Mouse (Mus musculus) MEL (cell line): ENCODE measurements around the gene Arih2. TPM values are rescaled to one million over a fixed set of nuclear protein-coding genes. Genes with fewer than 3 reads are reported as not detected.

Experiments
- DNase-seq: peaks from one replicate; pipeline ENCODE4 v3.0.0; 2011; ENCODE audit warnings: low read depth, low spot score
- H3K27ac ChIP-seq: 2 replicates; pipeline ENCODE4 v1.5.1; 2012; ENCODE audit warnings: low read depth, mild to moderate bottlenecking, control low read depth, low read length, moderate library complexity; ENCODE audit not compliant: control insufficient read depth
- H3K27me3 ChIP-seq, 2 experiments: fragments of 150-350 bp in 1 of 2; sonication (generic) in 1 of 2; 2 replicates each; pipeline ENCODE4 v1.6.1; 2012; ENCODE audit warnings: low read length in 2 of 2, mild to moderate bottlenecking in 2 of 2, improper control_type of control experiment in 1 of 2, moderate library complexity in 1 of 2; ENCODE audit not compliant: insufficient read depth in 2 of 2, control insufficient read depth in 1 of 2
- H3K36me3 ChIP-seq, 2 experiments: 2 replicates each; pipeline ENCODE4 v1.6.1; 2012 to 2014; ENCODE audit warnings: low read length in 2 of 2, improper control_type of control experiment in 1 of 2, inconsistent platforms in 1 of 2, mild to moderate bottlenecking in 1 of 2; ENCODE audit not compliant: insufficient read depth in 2 of 2, control insufficient read depth in 1 of 2
- H3K4me1 ChIP-seq, 2 experiments: fragments of 150-350 bp in 1 of 2; sonication (generic) in 1 of 2; 2 replicates each; pipeline ENCODE4 v1.6.1; 2012; ENCODE audit warnings: low read length in 2 of 2, improper control_type of control experiment in 1 of 2, mild to moderate bottlenecking in 1 of 2; ENCODE audit not compliant: insufficient read depth in 2 of 2, control insufficient read depth in 1 of 2
- H3K4me3 ChIP-seq, 2 experiments: fragments of 150-350 bp in 1 of 2; sonication (generic) in 1 of 2; 2 replicates each; pipeline ENCODE4 v1.5.1; 2012; ENCODE audit warnings: low read depth in 2 of 2, low read length in 2 of 2, mild to moderate bottlenecking in 2 of 2, moderate library complexity in 2 of 2, control low read depth in 1 of 2, improper control_type of control experiment in 1 of 2; ENCODE audit not compliant: control insufficient read depth in 1 of 2, insufficient read depth in 1 of 2
- H3K79me2 ChIP-seq: 2 replicates; pipeline ENCODE4 v1.6.1; 2012; ENCODE audit warnings: mild to moderate bottlenecking, low read length, moderate library complexity; ENCODE audit not compliant: control insufficient read depth, poor library complexity, insufficient read depth
- H3K9ac ChIP-seq: 2 replicates; pipeline ENCODE4 v1.6.1; 2012; ENCODE audit warnings: low read depth, mild to moderate bottlenecking, control low read depth, low read length, moderate library complexity; ENCODE audit not compliant: control insufficient read depth, poor library complexity, severe bottlenecking
- H3K9me3 ChIP-seq: fragments of 150-350 bp; sonication (generic); replicated peaks from 2 replicates; pipeline ENCODE4 v1.6.1; 2012; ENCODE audit warnings: mild to moderate bottlenecking, low read length, improper control_type of control experiment, moderate library complexity; ENCODE audit not compliant: insufficient read depth
- CHD1 ChIP-seq: IDR thresholded peaks from 2 replicates; pipeline ENCODE4 v1.6.1; 2012; ENCODE audit warnings: low read depth, mild to moderate bottlenecking, inconsistent platforms, low read length, improper control_type of control experiment
- CHD2 ChIP-seq: IDR thresholded peaks from 2 replicates; pipeline ENCODE4 v1.6.1; 2011; ENCODE audit warnings: low read length, improper control_type of control experiment
- E2F4 ChIP-seq: IDR thresholded peaks from 2 replicates; pipeline ENCODE4 v1.6.1; 2011; ENCODE audit warnings: low read depth, low read length, improper control_type of control experiment, borderline replicate concordance
- ELF1 ChIP-seq: IDR thresholded peaks from 2 replicates; pipeline ENCODE4 v1.6.1; 2014; ENCODE audit warnings: low read depth, mild to moderate bottlenecking, inconsistent platforms, low read length, improper control_type of control experiment, moderate library complexity
- EP300 ChIP-seq, 2 experiments: IDR thresholded peaks; 2 replicates each; pipeline ENCODE4 v1.6.1; 2011; ENCODE audit warnings: improper control_type of control experiment in 2 of 2, low read length in 2 of 2, low read depth in 1 of 2, mild to moderate bottlenecking in 1 of 2
- ETS1 ChIP-seq: IDR thresholded peaks from 2 replicates; pipeline ENCODE4 v1.6.1; 2012; ENCODE audit warnings: low read depth, mild to moderate bottlenecking, inconsistent platforms, low read length, improper control_type of control experiment, moderate library complexity
- GABPA ChIP-seq: IDR thresholded peaks from 2 replicates; pipeline ENCODE4 v1.6.1; 2012; ENCODE audit warnings: low read depth, mild to moderate bottlenecking, inconsistent platforms, low read length, improper control_type of control experiment, moderate library complexity
- GATA1 ChIP-seq: IDR thresholded peaks from 2 replicates; pipeline ENCODE4 v1.6.1; 2011; ENCODE audit warnings: low read depth, low read length, improper control_type of control experiment
- HCFC1 ChIP-seq: IDR thresholded peaks from 2 replicates; pipeline ENCODE4 v1.6.1; 2012; ENCODE audit warnings: low read depth, mild to moderate bottlenecking, inconsistent platforms, low read length, improper control_type of control experiment, moderate library complexity
- KAT2A ChIP-seq: conservative IDR thresholded peaks from 2 replicates; pipeline ENCODE4 v1.6.1; 2012; ENCODE audit warnings: low read depth, low read length, improper control_type of control experiment, inconsistent platforms
- MAX ChIP-seq: IDR thresholded peaks from 2 replicates; pipeline ENCODE4 v1.6.1; 2011; ENCODE audit warnings: low read length, improper control_type of control experiment
- MAZ ChIP-seq: IDR thresholded peaks from 2 replicates; pipeline ENCODE4 v1.6.1; 2012; ENCODE audit warnings: low read depth, mild to moderate bottlenecking, inconsistent platforms, low read length, improper control_type of control experiment
- MXI1 ChIP-seq: IDR thresholded peaks from 2 replicates; pipeline ENCODE4 v1.6.1; 2011; ENCODE audit warnings: mild to moderate bottlenecking, low read depth, low read length, improper control_type of control experiment
- MYB ChIP-seq: IDR thresholded peaks from 2 replicates; pipeline ENCODE4 v1.6.1; 2011; ENCODE audit warnings: mild to moderate bottlenecking, low read depth, low read length, improper control_type of control experiment
- NELFE ChIP-seq: IDR thresholded peaks from 2 replicates; pipeline ENCODE4 v1.6.1; 2011; ENCODE audit warnings: low read depth, low read length, improper control_type of control experiment
- NRF1 ChIP-seq: IDR thresholded peaks from 2 replicates; pipeline ENCODE4 v1.6.1; 2014; ENCODE audit warnings: low read depth, mild to moderate bottlenecking, inconsistent platforms, low read length, improper control_type of control experiment, moderate library complexity; ENCODE audit not compliant: poor library complexity, insufficient read depth, severe bottlenecking
- POLR2A ChIP-seq, 2 experiments: IDR thresholded peaks; 2 replicates each; pipeline ENCODE4 v1.6.1; 2011 to 2012; ENCODE audit warnings: low read length in 2 of 2, mild to moderate bottlenecking in 2 of 2, control low read depth in 1 of 2, improper control_type of control experiment in 1 of 2, low read depth in 1 of 2, moderate library complexity in 1 of 2; ENCODE audit not compliant: control insufficient read depth in 1 of 2, insufficient read depth in 1 of 2, poor library complexity in 1 of 2
- POLR2AphosphoS5 ChIP-seq: IDR thresholded peaks from 2 replicates; pipeline ENCODE4 v1.6.1; 2012; ENCODE audit warnings: low read depth, borderline replicate concordance, mild to moderate bottlenecking, inconsistent platforms, low read length, moderate library complexity, mixed read lengths
- SIN3A ChIP-seq: IDR thresholded peaks from 2 replicates; pipeline ENCODE4 v1.6.1; 2012; ENCODE audit warnings: low read length, improper control_type of control experiment, inconsistent platforms
- SMC3 ChIP-seq: IDR thresholded peaks from 2 replicates; pipeline ENCODE4 v1.6.1; 2011; ENCODE audit warnings: low read depth, low read length, improper control_type of control experiment
- TAL1 ChIP-seq: IDR thresholded peaks from 2 replicates; pipeline ENCODE4 v1.6.1; 2012; ENCODE audit warnings: mild to moderate bottlenecking, inconsistent platforms, low read length, moderate library complexity, mixed read lengths
- TBP ChIP-seq: IDR thresholded peaks from 2 replicates; pipeline ENCODE4 v1.8.0; 2011; ENCODE audit warnings: low read depth, low read length, improper control_type of control experiment
- TCF12 ChIP-seq: IDR thresholded peaks from 2 replicates; pipeline ENCODE4 v1.6.1; 2014; ENCODE audit warnings: low read depth, mild to moderate bottlenecking, inconsistent platforms, low read length, improper control_type of control experiment, moderate library complexity
- UBTF ChIP-seq: IDR thresholded peaks from 2 replicates; pipeline ENCODE4 v1.6.1; 2012; ENCODE audit warnings: low read depth, mild to moderate bottlenecking, inconsistent platforms, low read length, improper control_type of control experiment, moderate library complexity, borderline replicate concordance; ENCODE audit not compliant: insufficient read depth
- USF1 ChIP-seq: IDR thresholded peaks from 2 replicates; pipeline ENCODE4 v1.6.1; 2014; ENCODE audit warnings: low read depth, mild to moderate bottlenecking, inconsistent platforms, low read length, improper control_type of control experiment, moderate library complexity
- USF2 ChIP-seq, 2 experiments: IDR thresholded peaks; 2 replicates each; pipeline ENCODE4 v1.6.1; 2011 to 2012; ENCODE audit warnings: improper control_type of control experiment in 2 of 2, low read length in 2 of 2, borderline replicate concordance in 1 of 2, inconsistent platforms in 1 of 2, low read depth in 1 of 2, mild to moderate bottlenecking in 1 of 2; ENCODE audit not compliant: insufficient read depth in 1 of 2
- ZC3H11A ChIP-seq: IDR thresholded peaks from 2 replicates; pipeline ENCODE4 v1.6.1; 2012; ENCODE audit warnings: low read depth, mild to moderate bottlenecking, inconsistent platforms, low read length, improper control_type of control experiment
- ZKSCAN1 ChIP-seq: IDR thresholded peaks from 2 replicates; pipeline ENCODE4 v1.6.1; 2012; ENCODE audit warnings: low read depth, mild to moderate bottlenecking, inconsistent platforms, low read length, improper control_type of control experiment, moderate library complexity
- ZMIZ1 ChIP-seq: IDR thresholded peaks from 2 replicates; pipeline ENCODE4 v1.6.1; 2012; ENCODE audit warnings: low read depth, mild to moderate bottlenecking, inconsistent platforms, low read length, improper control_type of control experiment, moderate library complexity
- polyA plus RNA-seq, 2 experiments: library from polyadenylated mRNA; stranded (reverse) in 1 of 2; unstranded in 1 of 2; fragments of >175 nt in 1 of 2; fragments of >200 nt in 1 of 2; gene quantifications; 2 replicates each; pipeline versions ENCODE4 v1.2.1 to v1.2.4; 2012; ENCODE audit warnings: low replicate concordance in 2 of 2, low read depth in 1 of 2; ENCODE audit not compliant: insufficient read length in 2 of 2, insufficient read depth in 1 of 2, missing spikeins in 1 of 2
- total RNA-seq: library from RNA; depleted of rRNA; stranded (reverse); fragments of 300-350 nt; gene quantifications from 2 replicates; pipeline ENCODE4 v1.2.3, GENCODE M21; 2012

The Arih2 gene
- total and polyA plus RNA-seq, 3 experiments = 59.6 to 66.5 TPM; not detected in 1

- H3K79me2 ChIP-seq = peaks cover 37% of the 10 kb centered on the region
- H3K27me3 ChIP-seq = no peaks in the 10 kb centered on the region
- TF ChIP-seq SMC3 (no peak), TCF12 (no peak), E2F4 (no peak), NELFE (no peak), HCFC1 (no peak), MXI1 (no peak), MAZ (no peak), USF1 (no peak), USF2 (IDR thresholded peaks at IDR 0.05; ENCODE audit: borderline replicate concordance in 1 of 2, insufficient read depth in 1 of 2, low read depth in 1 of 2, low read length in 2 of 2) (no peak), GABPA (no peak), UBTF (no peak), POLR2AphosphoS5 (no peak), TBP (no peak), ELF1 (no peak), CHD2 (no peak), CHD1 (no peak), TAL1 (no peak), GATA1 (no peak), MYB (no peak)
- no peak overlapping the region for H3K9ac ChIP-seq
- peaks cover 0 to 38% of the 10 kb centered on the region in 2 experiments; a peak in 3 of 4 replicates for H3K4me1 ChIP-seq
- no peak overlapping the region for H3K27ac ChIP-seq
- no peak overlapping the region for H3K4me3 ChIP-seq
- DNase-seq = no peak
- H3K36me3 ChIP-seq = peaks cover 8 to 31% of the 10 kb centered on the region in 2 experiments
- H3K9me3 ChIP-seq = no peaks in the 10 kb centered on the region
Measured at GRCm38 (mm10) chr9:108563671-108564070, 85.5 kb downstream of the Arih2 start.

- Histone ChIP-seq H3K4me1 (peaks cover 0 to 26% of the 10 kb centered on the region in 2 experiments; a peak in 3 of 4 replicates), H3K79me2 (peaks cover 20% of the 10 kb centered on the region), H3K27me3 (no peaks in the 10 kb centered on the region), H3K9me3 (no peaks in the 10 kb centered on the region), H3K27ac (peak within 1 kb of the TSS; percentile 73), H3K36me3 (peaks cover 21 to 26% of the 10 kb centered on the region in 2 experiments), H3K9ac (peak within 1 kb of the TSS; percentile 94), H3K4me3 (peak within 1 kb of the TSS; percentile 74 to 95)
- DNase-seq = peak; percentile 99
- no peak for TF ChIP-seq UBTF
- peak; percentile 73 for TF ChIP-seq ETS1
- peak; percentile 95 for TF ChIP-seq POLR2AphosphoS5
- TF ChIP-seq TAL1 = peak; percentile 71
- TF ChIP-seq EP300 (IDR thresholded peaks at IDR 0.05; ENCODE audit: low read depth in 1 of 2, low read length in 2 of 2) = peak in 1 of 2 experiments; percentile 60; a peak in 2 of 4 replicates
- peak; percentile 93 for TF ChIP-seq NELFE
- no peak for TF ChIP-seq ZC3H11A
- TF ChIP-seq E2F4 = no peak
- TF ChIP-seq KAT2A = peak; percentile 47; the same call in 1 of the 2 replicates
- no peak for TF ChIP-seq MYB
- TF ChIP-seq SIN3A = peak; percentile 97
- TF ChIP-seq POLR2A (IDR thresholded peaks at IDR 0.05; ENCODE audit: control insufficient read depth in 1 of 2, insufficient read depth in 1 of 2, low read depth in 1 of 2, low read length in 2 of 2, poor library complexity in 1 of 2) = peak; percentile 95 to 98
- peak; percentile 54; the same call in 1 of the 2 replicates for TF ChIP-seq NRF1
- TF ChIP-seq USF1 = peak; percentile 86
- no peak for TF ChIP-seq ZKSCAN1
- peak; percentile 85; the same call in 1 of the 2 replicates for TF ChIP-seq MAZ
- TF ChIP-seq CHD2 = no peak
- TF ChIP-seq MAX = peak; percentile 100
- TF ChIP-seq MXI1 = peak; percentile 98
- TF ChIP-seq ZMIZ1 = peak; percentile 90
Measured at GRCm38 (mm10) chr9:108560227-108560841, 88.9 kb downstream of the Arih2 start, which contains the start of gene Impdh2. Gene Impdh2, plus strand, starts transcription at chr9:108560286.
